Mouse (Mus musculus) B cell, adult 62 days (primary cell): Measurements from ENCODE around the gene Gm10203. TPM values are rescaled to one million over a fixed set of nuclear protein-coding genes. Genes with fewer than 3 reads are reported as not detected.

Source experiments
- total RNA-seq: library from RNA; stranded (reverse); gene quantifications from 4 replicates; pipeline ENCODE4 v1.2.4, GENCODE M21; 2023

Gm10203 gene
- not detected in 4 replicates for total RNA-seq

DNA sequence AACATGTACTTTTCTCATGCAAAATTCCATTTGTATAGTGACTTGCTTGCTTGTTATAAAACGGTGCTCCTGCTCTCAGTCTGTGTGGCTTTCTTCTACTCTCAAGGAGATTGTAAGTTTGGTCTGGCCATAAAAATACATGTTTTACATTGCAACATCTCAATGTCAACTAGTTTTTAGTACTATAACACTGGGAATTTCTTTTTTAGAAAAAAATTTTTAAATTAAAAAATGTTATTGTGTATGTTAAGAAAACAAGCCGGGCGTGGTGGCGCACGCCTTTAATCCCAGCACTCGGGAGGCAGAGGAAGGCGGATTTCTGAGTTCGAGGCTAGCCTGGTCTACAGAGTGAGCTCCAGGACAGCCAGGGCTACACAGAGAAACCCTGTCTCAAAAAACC, at the start of gene Gm10203:
Gm10203 (plus strand) TSS at position 301 of the 400 bp plus-strand sequence.

DNA sequence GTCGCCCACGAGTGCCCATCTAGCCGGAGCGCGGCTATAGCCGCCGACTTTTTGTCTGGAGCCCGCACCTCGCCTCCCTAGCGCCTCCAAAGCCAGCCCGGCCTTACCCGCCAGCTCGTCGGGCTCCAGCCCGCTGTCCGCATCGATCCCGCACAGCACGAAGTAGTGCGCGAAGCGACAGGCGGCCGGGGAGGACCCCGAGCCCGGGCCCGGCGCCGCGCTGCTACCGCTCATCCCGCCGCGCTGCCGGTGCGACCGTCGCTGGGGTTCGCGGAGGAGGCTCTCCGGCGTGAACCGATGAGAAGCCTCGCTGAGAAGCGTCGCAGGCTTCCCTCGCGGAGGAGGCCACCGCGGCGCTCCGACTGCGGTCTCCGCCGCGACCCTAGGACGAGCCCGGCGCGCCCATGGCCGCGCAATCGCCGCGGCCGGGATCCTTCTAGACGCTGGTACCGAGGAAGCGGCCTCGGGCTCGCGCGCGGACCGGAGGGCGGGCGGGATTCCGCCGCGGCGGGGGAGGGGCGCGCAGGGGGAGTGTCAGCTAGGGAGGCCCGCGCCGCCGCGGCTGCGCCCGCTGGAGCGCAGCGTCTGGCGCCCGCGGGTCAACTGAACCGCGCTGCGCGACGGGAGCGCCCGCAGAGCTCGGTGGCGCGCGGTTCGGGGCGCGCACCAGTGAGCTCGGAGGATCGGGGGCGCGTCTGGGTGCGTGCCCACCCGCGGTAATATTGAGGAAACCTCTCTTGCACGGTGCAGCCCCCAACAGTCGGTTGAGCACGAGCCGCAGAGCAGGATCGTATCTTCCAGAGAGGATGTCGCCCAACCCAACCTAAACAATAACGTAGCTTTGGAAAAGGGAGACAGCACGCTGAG, 28.7 kb upstream of the Gm10203 start, which contains the start of gene Dennd5b:
Dennd5b (minus strand) TSS at position 605 of the 867 bp plus-strand sequence.

DNA sequence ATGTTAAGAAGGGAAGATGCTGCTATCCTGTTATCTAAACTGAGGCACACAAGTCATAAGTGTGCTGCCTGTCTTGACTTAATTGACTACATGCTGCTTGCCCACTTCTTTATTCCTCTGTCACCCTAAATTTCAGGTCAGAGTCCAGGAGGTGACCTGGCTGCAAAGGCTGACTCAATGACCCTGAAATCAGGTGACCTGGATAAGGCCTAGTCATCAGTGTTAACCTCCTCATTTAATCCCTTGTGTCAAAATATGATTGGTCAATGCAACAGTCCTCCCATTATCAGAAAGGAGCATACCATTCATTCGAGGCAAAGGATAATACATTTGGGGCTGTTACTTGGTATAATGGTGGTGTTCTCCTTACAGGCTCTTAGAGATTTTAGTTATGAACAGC, 9.5 kb downstream of the Gm10203 start, which contains the start of gene Etfbkmt:
Etfbkmt (plus strand) TSS at position 379 of the 400 bp plus-strand sequence.

Other genes starting within 250 kb of the Gm10203 start
- 9.4 to 11.1 TPM (median 10.4 TPM) in 4 replicates for gene Caprin2, start 233.9 kb upstream of the Gm10203 start, total RNA-seq
- 51.1 to 63.4 TPM (median 55.1 TPM) in 4 replicates for gene Sinhcaf, start 183.7 kb upstream of the Gm10203 start, total RNA-seq
- 77.6 to 94.7 TPM (median 79.5 TPM) in 4 replicates for gene Dennd5b, start 28.5 kb upstream of the Gm10203 start, total RNA-seq
- gene Etfbkmt, start 9.7 kb downstream of the Gm10203 start, total RNA-seq, result 7.5 to 9.0 TPM (median 8.8 TPM) in 4 replicates
- gene Amn1, start 58.5 kb downstream of the Gm10203 start, total RNA-seq, result 27.9 to 30.7 TPM (median 28.3 TPM) in 4 replicates
- 102 to 122 TPM (median 103 TPM) in 4 replicates for gene Resf1, start 179.2 kb downstream of the Gm10203 start, total RNA-seq